Mouse (Mus musculus): ENCODE data around the gene Zbbx.

- TF ChIP-seq CTCF (IDR thresholded peaks at IDR 0.05; ENCODE audit: low read depth) (no peak), EP300 (IDR thresholded peaks at IDR 0.05; ENCODE audit: low read depth) (no peak)
Measured at GRCm38 (mm10) chr3:75009701-75010100, 155.1 kb downstream of the Zbbx start.
